Mouse (Mus musculus) cortical plate, adult 2 months (tissue): ENCODE measurements at regions not wholly inside any gene's neighbourhood (a gene's known extent, or its start where the extent isn't known, plus 50 kb on each side); places are given as distances from the start of the nearest gene placed in this dataset.

Experiments
- CTCF ChIP-seq: fragments of 200-500 bp; IDR thresholded peaks from 2 replicates; pipeline ENCODE4 v1.5.1; 2011; ENCODE audit warnings: mild to moderate bottlenecking, control low read depth, low read length; ENCODE audit not compliant: insufficient read depth; ENCODE audit errors: extremely low read depth
- POLR2A ChIP-seq: fragments of 200-500 bp; IDR thresholded peaks from 2 replicates; pipeline ENCODE4 v1.6.1; 2011; ENCODE audit warnings: mild to moderate bottlenecking, low read length, control low read depth; ENCODE audit not compliant: insufficient read depth; ENCODE audit errors: extremely low read depth

DNA sequence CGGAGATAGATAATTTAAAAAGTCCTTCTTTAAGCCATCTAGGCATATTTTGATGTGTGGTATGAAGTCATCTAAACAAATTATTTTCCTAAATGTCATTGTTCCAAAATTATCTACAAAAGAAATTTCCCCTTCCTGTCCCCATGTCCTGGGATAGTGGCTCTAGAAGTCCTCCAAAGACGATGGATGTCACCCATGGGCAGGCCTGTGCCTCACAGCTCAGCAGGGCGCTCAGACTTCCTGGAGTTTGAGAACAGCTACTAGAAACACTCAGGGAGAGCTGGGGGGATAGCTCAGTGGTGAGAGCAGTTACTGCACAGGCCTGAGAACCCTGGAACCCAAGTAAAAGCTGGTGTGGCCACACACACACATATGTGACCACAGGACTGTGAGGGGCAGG is 193.5 kb upstream of the Cops8 start:
- TF ChIP-seq CTCF: no peak
- TF ChIP-seq POLR2A: no peak
